Mouse (Mus musculus) C2C12 (cell line): Measurements from ENCODE around the gene Slc26a8.

Experiments used
- CTCF ChIP-seq: IDR thresholded peaks from one replicate; pipeline ENCODE4 v1.5.1; 2011; ENCODE audit not compliant: control insufficient read depth, insufficient read depth, insufficient read length
- FOSL1 ChIP-seq: IDR thresholded peaks from one replicate; pipeline ENCODE4 v1.8.0; 2011; ENCODE audit warnings: mild to moderate bottlenecking, low read length; ENCODE audit not compliant: poor library complexity, insufficient read depth, severe bottlenecking
- MAX ChIP-seq: IDR thresholded peaks from one replicate; pipeline ENCODE4 v1.6.1; 2011; ENCODE audit warnings: mild to moderate bottlenecking, control low read depth
- MYOD1 ChIP-seq: IDR thresholded peaks from one replicate; pipeline ENCODE4 v1.6.1; 2011; ENCODE audit warnings: low read depth; ENCODE audit not compliant: control insufficient read depth, insufficient read length
- MYOG ChIP-seq: IDR thresholded peaks from one replicate; pipeline ENCODE4 v1.6.1; 2011; ENCODE audit not compliant: control insufficient read depth, insufficient read length; ENCODE audit errors: extremely low read depth
- USF1 ChIP-seq: IDR thresholded peaks from one replicate; pipeline ENCODE4 v1.6.1; 2011; ENCODE audit warnings: low read depth, mild to moderate bottlenecking, control low read depth, moderate library complexity

DNA sequence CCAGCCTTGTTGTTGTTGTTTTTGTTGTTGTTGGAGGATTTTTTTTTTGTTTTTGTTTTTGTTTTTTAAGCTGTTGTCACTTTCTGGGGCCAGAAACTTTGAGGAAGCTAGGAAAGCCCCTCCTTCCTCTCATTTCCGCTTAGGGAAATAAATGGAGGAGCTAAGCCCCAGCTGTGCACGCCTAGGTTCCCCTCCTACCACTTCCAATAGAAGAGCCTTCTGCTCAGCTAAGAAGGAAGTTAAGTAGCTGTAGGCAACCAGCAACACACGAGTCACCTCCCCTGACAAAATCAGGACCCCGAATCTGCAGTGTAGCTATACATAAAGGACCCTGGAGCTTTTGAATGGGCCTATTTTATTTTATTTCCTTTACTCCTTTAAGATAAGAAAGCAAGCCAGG, 47.9 kb upstream of the Slc26a8 start:
- no peak for TF ChIP-seq CTCF
- no peak for TF ChIP-seq MYOG
- no peak for TF ChIP-seq FOSL1
- no peak for TF ChIP-seq MYOD1
- no peak for TF ChIP-seq MAX
- TF ChIP-seq USF1, result no peak
